Mouse (Mus musculus) heart, embryonic 12.5 days (tissue): ENCODE results near the gene Ubiad1. TPM values are rescaled to one million over a fixed set of nuclear protein-coding genes. Genes with fewer than 3 reads are reported as not detected.

ENCODE experiments used
- ATAC-seq: fragments of 200-750 bp; cut with Nextera tagmentation; 2 replicates; pipeline ENCODE4 v1.8.0; 2017; ENCODE audit warnings: moderate TSS enrichment, moderate library complexity; ENCODE audit not compliant: insufficient number of reproducible peaks, low FRiP score
- H3K27ac ChIP-seq: fragments of 300-500 bp; sonication (generic); 2 replicates; pipeline ENCODE4 v1.5.1; 2016; ENCODE audit warnings: mild to moderate bottlenecking, moderate library complexity; ENCODE audit not compliant: poor library complexity, severe bottlenecking
- H3K27me3 ChIP-seq: fragments of 300-500 bp; sonication (generic); replicated peaks from 2 replicates; pipeline ENCODE4 v1.6.1; 2016; ENCODE audit warnings: mild to moderate bottlenecking, moderate library complexity
- H3K36me3 ChIP-seq: fragments of 300-500 bp; sonication (generic); 2 replicates; pipeline ENCODE4 v1.6.1; 2016; ENCODE audit warnings: mild to moderate bottlenecking, moderate library complexity
- H3K4me1 ChIP-seq: fragments of 300-500 bp; sonication (generic); replicated peaks from 2 replicates; pipeline ENCODE4 v1.6.1; 2016; ENCODE audit warnings: mild to moderate bottlenecking
- H3K4me2 ChIP-seq: fragments of 300-500 bp; sonication (generic); 2 replicates; pipeline ENCODE4 v1.6.1; 2016; ENCODE audit warnings: mild to moderate bottlenecking, moderate library complexity
- H3K4me3 ChIP-seq: fragments of 300-500 bp; sonication (generic); 2 replicates; pipeline ENCODE4 v1.5.1; 2016; ENCODE audit warnings: mild to moderate bottlenecking
- H3K9ac ChIP-seq: fragments of 300-500 bp; sonication (generic); 2 replicates; pipeline ENCODE4 v1.6.1; 2016; ENCODE audit warnings: mild to moderate bottlenecking, moderate library complexity
- H3K9me3 ChIP-seq: fragments of 300-500 bp; sonication (generic); replicated peaks from 2 replicates; pipeline ENCODE4 v1.6.1; 2016; ENCODE audit warnings: mild to moderate bottlenecking, moderate library complexity
- WGBS: fragments of 180-500 bp; shearing (Covaris S2); methylation state at CpG from one replicate; pipeline ENCODE4 v1.1.7; 2016; 5-methylcytosine and 5-hydroxymethylcytosine counted together
- polyA plus RNA-seq: library from polyadenylated mRNA; unstranded; fragments of >200 nt; fragmentation: Nextera tagmentation; extraction: Ambion mirVana; gene quantifications from 2 replicates; pipeline ENCODE4 v1.2.1, GENCODE M21; 2016

The Ubiad1 gene
- polyA plus RNA-seq, 1 experiment from 2014 or later: 21.6 TPM

DNA sequence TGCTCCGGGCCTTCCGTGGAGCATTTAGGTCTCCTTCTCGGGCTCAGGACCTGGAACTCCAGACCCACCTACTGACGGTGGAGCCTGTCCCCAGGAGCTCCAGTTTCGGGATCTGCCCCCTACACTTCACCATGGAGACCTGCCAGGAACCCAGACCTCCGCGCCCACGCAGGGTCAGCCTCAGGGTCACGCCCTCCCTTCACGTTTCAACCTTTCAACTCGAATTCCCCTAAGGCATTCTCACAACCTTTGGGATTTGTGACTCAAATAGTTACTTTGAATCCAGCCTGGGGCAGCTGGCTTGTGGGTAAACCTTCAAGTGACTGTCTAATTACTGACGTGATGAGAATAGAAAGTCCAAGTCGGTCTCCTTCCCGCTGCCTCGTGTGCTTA is 4.3 kb upstream of the Ubiad1 start:
- WGBS: 0% methylated on average over 15 of the region's 15 CpGs
- peak overlapping the region; percentile 100 for H3K4me3 ChIP-seq
- peak overlapping the region; percentile 96 for H3K9ac ChIP-seq
- H3K27ac ChIP-seq: peak overlapping the region; percentile 53
- H3K4me2 ChIP-seq: peak overlapping the region; percentile 74
- H3K36me3 ChIP-seq: peaks cover 20% of the 10 kb centered on the region
- H3K4me1 ChIP-seq: peaks cover 11% of the 10 kb centered on the region
- ATAC-seq: peak; percentile 41
- no peaks in the 10 kb centered on the region for H3K9me3 ChIP-seq
- H3K27me3 ChIP-seq: no peaks in the 10 kb centered on the region

DNA sequence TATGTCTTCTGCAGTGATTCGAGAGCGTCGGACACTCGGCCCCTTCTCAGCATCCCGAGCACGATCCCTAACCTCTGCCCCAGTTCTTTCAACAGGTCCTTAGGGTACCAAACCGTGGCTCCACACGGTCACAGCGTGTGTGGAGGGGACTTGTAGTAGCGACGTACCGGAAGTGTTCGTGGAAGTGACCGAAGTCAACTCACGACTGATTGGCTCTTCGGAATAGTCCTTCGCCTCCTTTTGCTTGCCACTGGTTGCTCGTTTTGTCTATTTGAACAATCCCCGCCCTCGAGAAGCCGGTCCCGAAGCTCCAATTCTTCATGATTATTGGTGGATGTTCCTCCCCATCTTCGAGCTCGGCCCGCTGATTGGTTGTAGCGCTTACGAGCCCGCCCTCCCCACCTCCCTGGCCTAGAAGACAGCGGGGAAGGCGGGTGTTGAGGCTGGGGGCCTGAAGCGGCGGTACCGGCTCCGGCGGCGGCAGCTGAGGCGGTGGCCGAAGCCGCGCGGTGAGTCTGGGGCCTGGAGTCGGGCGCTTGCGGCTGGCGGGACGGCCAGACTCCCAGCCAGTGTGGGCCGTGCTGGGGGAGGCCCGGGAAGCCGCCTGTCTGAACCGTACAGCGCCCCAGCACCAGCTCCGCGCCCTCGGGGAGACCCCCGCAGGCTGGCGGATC is 3.7 kb upstream of the Ubiad1 start, which contains the start of gene Mtor:
Gene Mtor (plus strand): TSS at position 433 of the 674 bp plus-strand sequence.
- Histone ChIP-seq H3K9ac (peak within 1 kb of the TSS; percentile 96), H3K36me3 (peaks cover 14% of the 10 kb centered on the region), H3K4me1 (peaks cover 17% of the 10 kb centered on the region), H3K4me3 (peak within 1 kb of the TSS; percentile 100), H3K9me3 (no peaks in the 10 kb centered on the region), H3K27ac (peak within 1 kb of the TSS; percentile 53), H3K27me3 (no peaks in the 10 kb centered on the region), H3K4me2 (peak within 1 kb of the TSS; percentile 74)
- under 1% methylated on average over 55 of the region's 56 CpGs for WGBS
- ATAC-seq: peak; percentile 94

DNA sequence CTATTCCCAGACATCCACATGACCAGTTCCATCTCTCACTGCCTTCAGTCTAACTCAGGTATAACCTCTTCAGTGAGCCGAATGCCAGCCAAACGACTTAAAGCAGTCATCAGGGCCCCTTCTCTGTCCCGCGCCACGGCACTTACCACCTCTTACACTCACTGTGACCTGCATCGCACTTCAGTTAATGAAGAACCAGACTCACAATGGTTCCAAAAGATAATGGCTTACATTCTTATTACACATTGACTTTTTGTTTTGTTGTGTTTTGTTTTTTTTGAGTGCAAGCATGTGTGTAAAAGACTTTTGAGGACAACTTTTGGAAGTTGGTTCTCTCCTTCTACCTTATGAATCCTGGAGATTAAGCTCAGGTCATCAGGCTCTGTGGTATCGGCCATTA is 2.0 kb downstream of the Ubiad1 start:
- Histone ChIP-seq H3K4me1 (peaks cover 17% of the 10 kb centered on the region), H3K27ac (no peak overlapping the region), H3K4me3 (no peak overlapping the region), H3K4me2 (no peak overlapping the region), H3K27me3 (no peaks in the 10 kb centered on the region), H3K9me3 (no peaks in the 10 kb centered on the region), H3K36me3 (peaks cover 12% of the 10 kb centered on the region; the same call in 1 of the 2 replicates), H3K9ac (no peak overlapping the region)
- 91% methylated on average over 7 of the region's 7 CpGs for WGBS
- no peak for ATAC-seq

GRCm38 (mm10) chr4:148441931-148442330 is 2.6 kb downstream of the Ubiad1 start:
- peaks cover 17% of the 10 kb centered on the region for H3K4me1 ChIP-seq
- H3K4me2 ChIP-seq: no peak overlapping the region
- H3K27ac ChIP-seq: no peak overlapping the region
- peaks cover 12% of the 10 kb centered on the region; the same call in 1 of the 2 replicates for H3K36me3 ChIP-seq
- no peak for ATAC-seq
- no peaks in the 10 kb centered on the region for H3K27me3 ChIP-seq
- H3K4me3 ChIP-seq: no peak overlapping the region
- WGBS: 87% methylated on average over 5 of the region's 5 CpGs
- no peak overlapping the region for H3K9ac ChIP-seq
- no peaks in the 10 kb centered on the region for H3K9me3 ChIP-seq

GRCm38 (mm10) chr4:148435657-148436330 is 8.8 kb downstream of the Ubiad1 start:
- H3K36me3 ChIP-seq: peaks cover 16% of the 10 kb centered on the region
- 64% methylated on average over 6 of the region's 6 CpGs for WGBS
- no peak for ATAC-seq

GRCm38 (mm10) chr4:148435106-148435505 is 9.5 kb downstream of the Ubiad1 start:
- H3K27me3 ChIP-seq: no peaks in the 10 kb centered on the region
- H3K4me2 ChIP-seq: no peak overlapping the region
- WGBS: 82% methylated on average over 3 of the region's 3 CpGs
- no peaks in the 10 kb centered on the region for H3K9me3 ChIP-seq
- no peak overlapping the region for H3K9ac ChIP-seq
- peaks cover 10% of the 10 kb centered on the region for H3K36me3 ChIP-seq
- ATAC-seq: no peak
- 0 out of 2 replicates have a peak, but pooled peaks cover 2% of the 10 kb centered on the region for H3K4me1 ChIP-seq
- no peak overlapping the region for H3K4me3 ChIP-seq
- H3K27ac ChIP-seq: no peak overlapping the region

More at GRCm38 (mm10) chr4:148435657-148436330, 8.8 kb downstream of the Ubiad1 start:
- Histone ChIP-seq H3K9me3 (no peaks in the 10 kb centered on the region), H3K4me1 (0 out of 2 replicates have a peak, but pooled peaks cover 2% of the 10 kb centered on the region), H3K4me3 (no peak overlapping the region), H3K27ac (no peak overlapping the region), H3K4me2 (no peak overlapping the region), H3K27me3 (no peaks in the 10 kb centered on the region), H3K9ac (no peak overlapping the region)

DNA sequence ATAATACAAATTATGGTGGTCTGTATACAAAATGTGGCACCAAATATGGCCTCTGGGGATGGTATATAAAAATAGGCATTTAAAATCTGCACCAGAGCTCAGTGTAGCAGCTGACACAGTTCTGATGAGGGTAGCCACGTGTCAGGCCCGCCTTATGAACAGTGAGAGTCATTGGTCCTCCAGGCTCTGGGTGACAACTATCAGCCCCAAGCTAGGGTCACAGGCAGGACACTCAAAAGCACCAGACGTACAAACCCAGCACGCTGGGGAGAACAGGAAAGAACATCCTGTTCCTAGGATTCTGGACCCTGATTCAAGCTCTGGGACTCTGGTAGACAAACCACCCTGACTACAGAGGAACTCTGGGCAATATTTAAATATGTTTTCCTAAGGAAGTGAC is 10.0 kb downstream of the Ubiad1 start:
- ATAC-seq: no peak
- H3K4me3 ChIP-seq: no peak overlapping the region
- H3K4me2 ChIP-seq: no peak overlapping the region
- H3K9ac ChIP-seq: no peak overlapping the region
- 78% methylated on average over 4 of the region's 4 CpGs for WGBS
- no peak overlapping the region for H3K27ac ChIP-seq
- peaks cover 10% of the 10 kb centered on the region for H3K36me3 ChIP-seq
- 0 out of 2 replicates have a peak, but pooled peaks cover 2% of the 10 kb centered on the region for H3K4me1 ChIP-seq
- no peaks in the 10 kb centered on the region for H3K9me3 ChIP-seq
- no peaks in the 10 kb centered on the region for H3K27me3 ChIP-seq

DNA sequence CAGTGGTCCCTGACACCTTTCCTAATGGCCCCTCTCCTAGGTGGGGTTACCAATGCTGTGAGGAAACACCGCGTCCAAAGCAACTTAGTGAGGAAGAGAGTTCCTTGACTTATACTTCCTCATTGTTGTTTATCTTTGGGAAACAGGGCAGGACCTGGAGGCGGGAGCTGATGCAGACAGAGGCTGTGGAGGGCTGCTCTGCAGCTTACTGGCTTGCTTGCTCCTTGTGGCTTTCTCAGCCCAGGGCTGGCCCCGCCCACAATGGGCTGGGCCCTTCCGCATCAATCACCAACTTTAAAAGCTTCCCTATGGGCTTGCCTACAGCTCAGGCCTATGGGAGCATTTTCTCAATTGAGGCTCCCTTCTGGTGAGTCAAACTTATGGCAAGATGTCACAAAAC is 10.8 kb downstream of the Ubiad1 start:
- Histone ChIP-seq H3K4me3 (no peak overlapping the region), H3K9ac (no peak overlapping the region), H3K36me3 (peaks cover 10% of the 10 kb centered on the region), H3K27ac (no peak overlapping the region), H3K4me1 (0 out of 2 replicates have a peak, but pooled peaks cover 2% of the 10 kb centered on the region), H3K9me3 (no peaks in the 10 kb centered on the region), H3K27me3 (no peaks in the 10 kb centered on the region), H3K4me2 (no peak overlapping the region)
- ATAC-seq: no peak
- WGBS: 71% methylated on average over 5 of the region's 5 CpGs

DNA sequence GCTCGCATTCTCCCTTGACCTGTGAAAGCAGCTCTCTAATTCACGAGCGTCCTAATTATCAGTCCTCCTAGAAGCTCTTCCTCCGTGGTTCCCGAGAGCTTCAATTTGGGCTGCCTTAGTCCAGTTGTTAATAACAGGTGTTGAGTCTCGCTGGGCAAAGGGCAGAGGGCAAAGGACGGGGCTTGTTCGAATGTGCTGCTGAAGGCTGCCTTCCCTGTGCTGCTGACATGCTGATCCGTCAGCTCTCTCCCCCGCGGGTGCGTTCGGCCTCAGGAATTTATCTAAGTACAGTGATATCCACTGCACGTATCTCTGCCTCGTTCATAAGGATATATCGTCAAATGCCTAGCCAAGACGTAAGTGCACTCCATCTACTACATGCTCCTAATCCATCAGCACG is 11.2 kb downstream of the Ubiad1 start:
- no peak overlapping the region for H3K4me2 ChIP-seq
- H3K36me3 ChIP-seq: peaks cover 10% of the 10 kb centered on the region
- WGBS: 65% methylated on average over 18 of the region's 18 CpGs
- H3K9ac ChIP-seq: no peak overlapping the region
- no peak overlapping the region for H3K27ac ChIP-seq
- H3K27me3 ChIP-seq: no peaks in the 10 kb centered on the region
- ATAC-seq: no peak
- no peaks in the 10 kb centered on the region for H3K9me3 ChIP-seq
- 0 out of 2 replicates have a peak, but pooled peaks cover 2% of the 10 kb centered on the region for H3K4me1 ChIP-seq
- H3K4me3 ChIP-seq: no peak overlapping the region

GRCm38 (mm10) chr4:148432488-148432887 is 12.1 kb downstream of the Ubiad1 start:
- H3K4me2 ChIP-seq: no peak overlapping the region
- no peak overlapping the region for H3K27ac ChIP-seq
- no peaks in the 10 kb centered on the region for H3K9me3 ChIP-seq
- no peaks in the 10 kb centered on the region for H3K27me3 ChIP-seq
- 78% methylated on average over 4 of the region's 4 CpGs for WGBS
- H3K4me3 ChIP-seq: no peak overlapping the region
- H3K36me3 ChIP-seq: peaks cover 10% of the 10 kb centered on the region
- no peak overlapping the region for H3K9ac ChIP-seq
- H3K4me1 ChIP-seq: 0 out of 2 replicates have a peak, but pooled peaks cover 2% of the 10 kb centered on the region
- ATAC-seq: no peak

- Histone ChIP-seq H3K9me3 (no peaks in the 10 kb centered on the region), H3K27ac (no peak overlapping the region), H3K9ac (no peak overlapping the region), H3K27me3 (no peaks in the 10 kb centered on the region), H3K4me1 (0 out of 2 replicates have a peak, but pooled peaks cover 2% of the 10 kb centered on the region), H3K4me2 (no peak overlapping the region), H3K4me3 (no peak overlapping the region), H3K36me3 (peaks cover 4% of the 10 kb centered on the region)
- 80% methylated on average over 11 of the region's 11 CpGs for WGBS
- ATAC-seq: no peak
These were observed 13.6 kb downstream of the Ubiad1 start for GRCm38 (mm10) chr4:148430880-148431519.
